Mouse (Mus musculus) cerebellum, adult 2 months (tissue): ENCODE results near the gene Alkbh3. TPM values are rescaled to one million over a fixed set of nuclear protein-coding genes. Genes with fewer than 3 reads are reported as not detected.
A peak's percentile ranks its signal among the peaks of the same experiment; 100 is the strongest.

Experiments used
- DNase-seq, 2 experiments: peaks; one replicate each; pipeline ENCODE4 v3.0.0; 2021
- H3K27ac ChIP-seq: fragments of 200-500 bp; 2 replicates; pipeline ENCODE4 v1.5.1; 2012; ENCODE audit warnings: low read length, control low read depth, inconsistent platforms; ENCODE audit not compliant: insufficient read depth
- H3K27me3 ChIP-seq: fragments of 200-500 bp; 2 replicates; pipeline ENCODE4 v1.6.1; 2012; ENCODE audit warnings: inconsistent platforms, mild to moderate bottlenecking, low read length, moderate library complexity; ENCODE audit not compliant: control insufficient read depth, insufficient read depth
- H3K4me1 ChIP-seq: fragments of 200-500 bp; 2 replicates; pipeline ENCODE4 v1.6.1; 2011; ENCODE audit warnings: low read length; ENCODE audit not compliant: control insufficient read depth, insufficient read depth
- H3K4me3 ChIP-seq: fragments of 200-500 bp; replicated peaks from 2 replicates; pipeline ENCODE3; 2011; ENCODE audit warnings: mild to moderate bottlenecking, low read depth, low read length, control low read depth; ENCODE audit not compliant: insufficient read depth
- CTCF ChIP-seq: fragments of 200-500 bp; IDR thresholded peaks from 2 replicates; pipeline ENCODE4 v1.5.1; 2011; ENCODE audit warnings: low read depth, mild to moderate bottlenecking, control low read depth, low read length, moderate library complexity, borderline replicate concordance; ENCODE audit not compliant: insufficient read depth
- POLR2A ChIP-seq: fragments of 200-500 bp; IDR thresholded peaks from 2 replicates; pipeline ENCODE4 v1.6.1; 2011; ENCODE audit warnings: low read length, control low read depth, borderline replicate concordance; ENCODE audit not compliant: insufficient read depth
- WGBS: fragments of 180-500 bp; shearing (Covaris S2); methylation state at CpG from one replicate; pipeline ENCODE4 v1.1.7; 2018; 5-methylcytosine and 5-hydroxymethylcytosine counted together
- polyA plus RNA-seq: library from polyadenylated mRNA; depleted of rRNA; stranded (reverse); fragments of >200 nt; gene quantifications from 2 replicates; pipeline ENCODE4 v1.2.3, GENCODE M21; 2012

The Alkbh3 gene
- polyA plus RNA-seq, 1 experiment = 52.7 TPM

GRCm38 (mm10) chr2:94048271-94048670 lies 37.7 kb upstream of the Alkbh3 start:
- Histone ChIP-seq H3K4me3 (no peak overlapping the region), H3K27ac (no peak overlapping the region), H3K4me1 (peaks cover 3% of the 10 kb centered on the region; the same call in 1 of the 2 replicates), H3K27me3 (no peaks in the 10 kb centered on the region)
- peak in 1 of 2 experiments; percentile 32 for DNase-seq
- TF ChIP-seq POLR2A = no peak
- WGBS = 11% methylated on average over 1 of the region's 1 CpGs

- Histone ChIP-seq H3K27ac (peak overlapping the region; percentile 47; the same call in 1 of the 2 replicates), H3K4me1 (peaks cover 3% of the 10 kb centered on the region; the same call in 1 of the 2 replicates), H3K27me3 (no peaks in the 10 kb centered on the region), H3K4me3 (no peak overlapping the region)
- TF ChIP-seq POLR2A (no peak), CTCF (no peak)
- 11% methylated on average over 6 of the region's 6 CpGs for WGBS
- peak; percentile 40 to 71 for DNase-seq
These were observed 34.9 kb upstream of the Alkbh3 start for GRCm38 (mm10) chr2:94045411-94046090.

GRCm38 (mm10) chr2:94044174-94044573 lies 33.6 kb upstream of the Alkbh3 start:
- TF ChIP-seq CTCF = no peak
- TF ChIP-seq POLR2A = no peak
- Histone ChIP-seq H3K27me3 (no peaks in the 10 kb centered on the region), H3K4me3 (no peak overlapping the region), H3K27ac (no peak overlapping the region), H3K4me1 (peaks cover 3% of the 10 kb centered on the region; the same call in 1 of the 2 replicates)
- no peak for DNase-seq
- WGBS = 95% methylated on average over 2 of the region's 2 CpGs

GRCm38 (mm10) chr2:94043662-94044061 lies 33.1 kb upstream of the Alkbh3 start:
- WGBS = 66% methylated on average over 5 of the region's 5 CpGs
- Histone ChIP-seq H3K27ac (no peak overlapping the region), H3K4me1 (peaks cover 3% of the 10 kb centered on the region; the same call in 1 of the 2 replicates), H3K27me3 (no peaks in the 10 kb centered on the region), H3K4me3 (no peak overlapping the region)
- no peak for DNase-seq
- TF ChIP-seq POLR2A = no peak
- TF ChIP-seq CTCF = no peak

- Histone ChIP-seq H3K27me3 (no peaks in the 10 kb centered on the region), H3K4me3 (no peak overlapping the region), H3K27ac (no peak overlapping the region), H3K4me1 (peaks cover 3% of the 10 kb centered on the region; the same call in 1 of the 2 replicates)
- TF ChIP-seq CTCF (no peak), POLR2A (no peak)
- 90% methylated on average over 3 of the region's 3 CpGs for WGBS
- no peak for DNase-seq
These were observed 31.9 kb upstream of the Alkbh3 start for GRCm38 (mm10) chr2:94042461-94042860.

- WGBS = 93% methylated on average over 5 of the region's 5 CpGs
- Histone ChIP-seq H3K4me1 (peaks cover 3% of the 10 kb centered on the region; the same call in 1 of the 2 replicates), H3K27me3 (no peaks in the 10 kb centered on the region), H3K27ac (no peak overlapping the region), H3K4me3 (no peak overlapping the region)
- no peak for DNase-seq
- TF ChIP-seq POLR2A (no peak), CTCF (no peak)
These were observed 30.0 kb upstream of the Alkbh3 start for GRCm38 (mm10) chr2:94040391-94041125.

- WGBS = 61% methylated on average over 9 of the region's 9 CpGs
- Histone ChIP-seq H3K27me3 (no peaks in the 10 kb centered on the region), H3K4me3 (no peak overlapping the region), H3K27ac (no peak overlapping the region), H3K4me1 (no peaks in the 10 kb centered on the region)
- DNase-seq = peak; percentile 76 to 85
- TF ChIP-seq POLR2A (no peak), CTCF (peak; percentile 96)
These were observed 25.1 kb upstream of the Alkbh3 start for GRCm38 (mm10) chr2:94035428-94036331.
